Mouse (Mus musculus) midbrain, embryonic 13.5 days (tissue): ENCODE results near the gene Zbtb20. TPM values are rescaled to one million over a fixed set of nuclear protein-coding genes. Genes with fewer than 3 reads are reported as not detected.

Experiments
- ATAC-seq: fragments of 200-750 bp; cut with Nextera tagmentation; 2 replicates; pipeline ENCODE4 v1.8.0; 2017; ENCODE audit warnings: mild to moderate bottlenecking, moderate TSS enrichment, moderate library complexity
- H3K27ac ChIP-seq: fragments of 300-500 bp; sonication (generic); 2 replicates; pipeline ENCODE4 v1.5.1; 2015; ENCODE audit warnings: inconsistent platforms, mild to moderate bottlenecking, moderate library complexity
- H3K27me3 ChIP-seq: fragments of 300-500 bp; sonication (generic); 2 replicates; pipeline ENCODE4 v1.6.1; 2015; ENCODE audit warnings: mild to moderate bottlenecking, inconsistent platforms
- H3K36me3 ChIP-seq: fragments of 300-500 bp; sonication (generic); 2 replicates; pipeline ENCODE4 v1.6.1; 2015; ENCODE audit warnings: mild to moderate bottlenecking, inconsistent platforms
- H3K4me1 ChIP-seq: fragments of 300-500 bp; sonication (generic); replicated peaks from 2 replicates; pipeline ENCODE4 v1.6.1; 2015; ENCODE audit warnings: inconsistent platforms
- H3K4me2 ChIP-seq: fragments of 300-500 bp; sonication (generic); replicated peaks from 2 replicates; pipeline ENCODE4 v1.6.1; 2015; ENCODE audit warnings: moderate library complexity, mild to moderate bottlenecking, inconsistent platforms
- H3K4me3 ChIP-seq: fragments of 300-500 bp; sonication (generic); replicated peaks from 2 replicates; pipeline ENCODE4 v1.5.1; 2015; ENCODE audit warnings: mild to moderate bottlenecking, inconsistent platforms
- H3K9ac ChIP-seq: fragments of 300-500 bp; sonication (generic); replicated peaks from 2 replicates; pipeline ENCODE4 v1.6.1; 2015; ENCODE audit warnings: mild to moderate bottlenecking, inconsistent platforms
- H3K9me3 ChIP-seq: fragments of 300-500 bp; sonication (generic); 2 replicates; pipeline ENCODE4 v1.6.1; 2016; ENCODE audit warnings: mild to moderate bottlenecking, inconsistent platforms
- whole genome bisulfite sequencing: fragments of 180-500 bp; shearing (Covaris S2); methylation state at CpG from one replicate; pipeline ENCODE4 v1.1.7; 2015; 5-methylcytosine and 5-hydroxymethylcytosine counted together
- polyA plus RNA-seq: library from polyadenylated mRNA; unstranded; fragments of >200 nt; fragmentation: Nextera tagmentation; extraction: Ambion mirVana; gene quantifications from 2 replicates; pipeline ENCODE4 v1.2.1, GENCODE M21; 2015

The Zbtb20 gene
- polyA plus RNA-seq, 1 experiment from 2014 or later, result 86.5 TPM

DNA sequence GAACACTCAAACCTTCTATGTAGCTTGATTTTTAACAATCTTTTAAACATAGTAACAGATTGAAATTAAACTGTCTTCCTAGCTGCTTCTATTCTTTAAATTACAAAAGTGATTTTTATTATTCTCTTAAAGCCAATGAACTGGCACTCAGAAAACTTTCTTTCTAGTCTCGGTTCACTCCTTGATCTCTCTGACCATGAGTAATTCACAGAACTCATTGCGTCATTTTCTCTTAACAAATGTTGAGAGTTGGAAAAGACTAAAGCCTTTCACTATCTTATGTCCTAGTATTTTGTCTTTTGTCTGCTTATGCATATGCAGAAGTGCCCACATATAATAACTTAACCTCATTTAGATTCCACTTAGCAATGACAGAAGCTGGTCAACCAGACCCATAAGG, 525.3 kb downstream of the Zbtb20 start:
- Histone ChIP-seq H3K4me1 (no peaks in the 10 kb centered on the region), H3K9me3 (no peaks in the 10 kb centered on the region), H3K4me2 (no peak overlapping the region), H3K27me3 (no peaks in the 10 kb centered on the region), H3K36me3 (no peaks in the 10 kb centered on the region), H3K27ac (no peak overlapping the region), H3K4me3 (no peak overlapping the region), H3K9ac (no peak overlapping the region)
- WGBS, result 89% methylated on average over 2 of the region's 2 CpGs
- no peak for ATAC-seq

DNA sequence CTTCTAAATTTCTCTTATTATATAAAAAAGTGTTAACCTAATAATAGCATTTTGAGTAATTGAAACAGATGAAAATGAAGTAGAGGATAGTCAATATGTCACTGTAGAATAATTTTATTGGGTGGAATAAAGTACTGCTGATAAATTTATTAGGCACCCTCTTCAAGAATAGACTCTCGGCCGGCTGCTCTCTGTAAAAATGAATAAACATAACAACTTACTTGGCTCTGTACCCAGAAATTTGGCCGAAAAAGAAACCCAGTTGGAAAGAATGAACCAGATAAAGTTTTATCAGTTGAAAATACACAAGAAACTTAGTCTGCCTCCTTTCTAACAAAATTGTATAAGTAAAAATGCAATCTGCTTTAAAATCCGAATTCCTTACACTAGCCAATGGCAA, 527.2 kb downstream of the Zbtb20 start:
- no peaks in the 10 kb centered on the region for H3K36me3 ChIP-seq
- peaks cover 5% of the 10 kb centered on the region for H3K4me1 ChIP-seq
- ATAC-seq, result no peak
- H3K4me3 ChIP-seq, result no peak overlapping the region
- no peaks in the 10 kb centered on the region for H3K27me3 ChIP-seq
- H3K4me2 ChIP-seq, result no peak overlapping the region
- H3K9me3 ChIP-seq, result no peaks in the 10 kb centered on the region
- H3K9ac ChIP-seq, result no peak overlapping the region
- WGBS, result 93% methylated on average over 4 of the region's 4 CpGs
- H3K27ac ChIP-seq, result no peak overlapping the region

GRCm38 (mm10) chr16:43405089-43405488, 529.4 kb downstream of the Zbtb20 start:
- Histone ChIP-seq H3K4me2 (no peak overlapping the region), H3K27me3 (no peaks in the 10 kb centered on the region), H3K9me3 (no peaks in the 10 kb centered on the region), H3K4me3 (no peak overlapping the region), H3K27ac (no peak overlapping the region), H3K4me1 (peaks cover 18% of the 10 kb centered on the region), H3K9ac (no peak overlapping the region), H3K36me3 (no peaks in the 10 kb centered on the region)
- 95% methylated on average over 3 of the region's 3 CpGs for WGBS
- no peak for ATAC-seq

DNA sequence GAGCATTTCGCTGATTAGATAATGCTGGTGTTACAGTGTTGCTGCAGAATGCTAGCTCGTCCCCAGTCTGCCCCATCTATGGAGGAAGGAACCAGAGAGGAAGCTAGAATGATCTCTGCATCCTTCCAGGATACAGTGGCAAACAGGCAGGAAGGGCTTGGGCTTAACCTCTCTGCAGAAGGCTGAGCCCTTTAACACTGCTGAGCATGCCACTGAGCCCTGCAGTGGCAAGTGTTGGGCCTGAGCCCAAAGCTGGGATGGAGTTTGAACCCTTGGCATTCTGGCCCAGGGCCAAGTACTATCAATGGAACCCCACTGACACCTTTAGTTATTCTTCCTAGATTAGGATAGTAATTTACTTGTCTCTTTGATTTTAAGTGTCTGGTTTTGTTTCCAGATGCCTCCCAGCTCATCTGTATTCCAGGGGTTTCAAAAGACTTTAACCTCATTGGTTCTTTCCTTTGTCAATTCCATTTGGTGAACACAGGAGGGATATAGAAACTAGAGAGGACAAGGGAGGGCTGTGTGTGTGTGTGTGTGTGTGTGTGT, 532.0 kb downstream of the Zbtb20 start:
- H3K4me3 ChIP-seq, result no peak overlapping the region
- H3K4me2 ChIP-seq, result no peak overlapping the region
- no peak overlapping the region for H3K9ac ChIP-seq
- H3K36me3 ChIP-seq, result no peaks in the 10 kb centered on the region
- H3K9me3 ChIP-seq, result no peaks in the 10 kb centered on the region
- peak overlapping the region; percentile 11; the same call in 1 of the 2 replicates for H3K27ac ChIP-seq
- 71% methylated on average over 2 of the region's 2 CpGs for WGBS
- peak; percentile 78 for ATAC-seq
- H3K4me1 ChIP-seq, result peaks cover 18% of the 10 kb centered on the region
- no peaks in the 10 kb centered on the region for H3K27me3 ChIP-seq

- Histone ChIP-seq H3K27me3 (no peaks in the 10 kb centered on the region), H3K9me3 (no peaks in the 10 kb centered on the region), H3K36me3 (no peaks in the 10 kb centered on the region), H3K9ac (no peak overlapping the region), H3K4me3 (no peak overlapping the region), H3K4me2 (no peak overlapping the region), H3K4me1 (peaks cover 18% of the 10 kb centered on the region), H3K27ac (no peak overlapping the region)
- 83% methylated on average over 5 of the region's 5 CpGs for WGBS
- ATAC-seq, result no peak
Observed at GRCm38 (mm10) chr16:43408622-43409021, 532.9 kb downstream of the Zbtb20 start.

DNA sequence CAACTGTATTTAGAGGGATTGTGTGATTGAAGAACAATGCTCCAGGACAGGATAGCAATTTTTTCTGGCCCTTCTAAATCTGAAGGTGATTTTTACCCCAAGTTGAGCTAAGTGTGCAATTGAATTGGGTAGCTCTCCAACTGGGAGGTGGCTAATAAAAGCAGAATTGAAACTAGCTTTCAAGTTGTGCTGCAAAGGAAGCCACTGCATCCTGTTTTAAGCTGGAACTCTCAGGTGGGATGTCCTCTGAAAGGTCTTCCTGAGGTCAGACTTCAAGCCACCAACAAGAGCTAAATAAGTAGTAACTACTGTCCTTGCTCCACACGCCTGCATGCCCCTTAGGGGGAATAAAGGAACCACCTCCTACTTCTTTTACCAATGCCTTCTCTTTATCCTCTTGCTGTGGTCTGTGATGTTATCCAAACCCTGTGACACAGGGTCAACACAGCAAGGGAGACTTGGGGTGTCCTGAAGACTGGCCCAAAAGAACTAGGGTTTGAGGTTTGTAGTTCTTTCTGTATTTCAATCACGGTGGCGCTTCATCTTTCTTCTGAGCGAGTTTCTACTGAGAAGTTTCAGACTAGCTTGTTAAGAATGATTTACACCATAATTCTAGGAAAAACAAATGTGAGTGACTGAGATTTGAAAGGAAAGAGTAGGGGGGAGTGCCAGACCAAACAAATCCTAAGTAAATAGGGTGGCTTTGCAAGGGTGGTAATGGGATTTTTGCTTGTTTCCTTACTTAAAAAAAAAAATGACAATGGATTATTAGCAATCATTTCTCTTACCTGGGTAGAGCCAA, 533.6 kb downstream of the Zbtb20 start:
- H3K9me3 ChIP-seq, result no peaks in the 10 kb centered on the region
- H3K27ac ChIP-seq, result no peak overlapping the region
- H3K4me1 ChIP-seq, result peaks cover 18% of the 10 kb centered on the region
- no peaks in the 10 kb centered on the region for H3K36me3 ChIP-seq
- H3K4me2 ChIP-seq, result no peak overlapping the region
- H3K4me3 ChIP-seq, result no peak overlapping the region
- no peak overlapping the region for H3K9ac ChIP-seq
- no peak for ATAC-seq
- WGBS, result 84% methylated on average over 4 of the region's 4 CpGs
- no peaks in the 10 kb centered on the region for H3K27me3 ChIP-seq

DNA sequence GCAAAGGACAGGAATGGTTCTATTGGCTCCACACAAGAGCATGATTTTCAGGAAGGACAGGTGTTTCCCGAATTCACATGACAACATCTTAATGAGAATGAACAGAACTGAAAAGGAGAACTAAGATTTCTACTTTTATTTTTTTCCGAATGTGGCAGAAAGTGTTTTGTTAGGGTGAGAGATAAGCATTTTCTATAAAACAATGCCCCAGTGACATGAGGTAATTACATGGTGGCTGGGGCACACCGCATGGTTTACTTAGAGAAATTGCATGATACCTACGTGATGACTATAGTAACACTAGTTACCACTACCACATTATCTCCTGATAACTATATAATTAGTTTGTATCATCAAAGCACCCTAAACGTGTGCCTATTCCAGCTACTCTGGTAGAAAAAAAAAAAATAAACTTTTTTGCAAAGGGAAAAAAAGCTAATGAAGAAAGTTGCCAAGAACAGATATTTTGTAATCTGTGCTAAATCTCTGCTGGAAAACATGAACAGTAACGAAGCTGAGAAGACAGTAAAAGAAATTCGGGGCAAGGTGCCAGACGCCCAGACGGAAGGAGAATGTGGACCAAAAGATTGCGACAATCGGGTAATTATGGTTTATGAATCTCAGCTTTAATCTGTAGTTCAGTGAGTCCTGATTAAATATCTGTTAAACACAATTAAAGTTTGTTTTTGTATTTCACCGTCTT, 534.4 kb downstream of the Zbtb20 start:
- Histone ChIP-seq H3K4me1 (peaks cover 18% of the 10 kb centered on the region), H3K9ac (no peak overlapping the region), H3K4me3 (no peak overlapping the region), H3K27me3 (no peaks in the 10 kb centered on the region), H3K4me2 (no peak overlapping the region), H3K36me3 (no peaks in the 10 kb centered on the region), H3K27ac (no peak overlapping the region), H3K9me3 (no peaks in the 10 kb centered on the region)
- 86% methylated on average over 12 of the region's 12 CpGs for WGBS
- ATAC-seq, result no peak

GRCm38 (mm10) chr16:43410613-43410974, 534.9 kb downstream of the Zbtb20 start:
- no peak for ATAC-seq
- Histone ChIP-seq H3K27ac (no peak overlapping the region), H3K4me3 (no peak overlapping the region), H3K4me2 (no peak overlapping the region), H3K4me1 (peaks cover 18% of the 10 kb centered on the region), H3K27me3 (no peaks in the 10 kb centered on the region), H3K9ac (no peak overlapping the region), H3K9me3 (no peaks in the 10 kb centered on the region), H3K36me3 (no peaks in the 10 kb centered on the region)
- WGBS, result 94% methylated on average over 7 of the region's 7 CpGs

DNA sequence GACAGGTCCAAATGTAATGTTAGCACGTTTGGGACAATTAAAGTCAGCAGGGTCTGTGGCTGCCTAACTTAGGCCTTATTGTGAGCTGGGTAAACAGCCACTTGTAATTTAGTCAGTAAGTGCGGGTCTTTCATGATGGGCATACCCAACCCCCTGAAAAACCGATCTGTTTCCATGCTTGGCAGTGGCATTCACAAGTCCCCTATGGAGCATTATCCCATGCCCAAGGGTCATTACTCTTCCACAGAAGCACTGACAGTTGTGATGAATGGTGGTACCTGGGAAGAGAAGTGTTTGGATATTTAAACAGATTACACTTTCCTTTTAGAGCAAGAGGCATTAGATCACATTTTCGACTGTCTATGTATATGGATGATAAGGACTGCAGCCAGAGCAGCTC, 540.2 kb downstream of the Zbtb20 start:
- ATAC-seq, result no peak
- no peaks in the 10 kb centered on the region for H3K36me3 ChIP-seq

GRCm38 (mm10) chr16:43419923-43420322, 544.2 kb downstream of the Zbtb20 start:
- 75% methylated on average over 2 of the region's 2 CpGs for WGBS
- no peak for ATAC-seq
- H3K9ac ChIP-seq, result no peak overlapping the region
- H3K4me1 ChIP-seq, result no peaks in the 10 kb centered on the region
- H3K27ac ChIP-seq, result no peak overlapping the region
- H3K9me3 ChIP-seq, result no peaks in the 10 kb centered on the region
- H3K4me3 ChIP-seq, result no peak overlapping the region
- no peaks in the 10 kb centered on the region for H3K36me3 ChIP-seq
- no peaks in the 10 kb centered on the region for H3K27me3 ChIP-seq
- H3K4me2 ChIP-seq, result no peak overlapping the region

More for the DNA sequence above, 540.2 kb downstream of the Zbtb20 start:
- Histone ChIP-seq H3K27ac (no peak overlapping the region), H3K4me3 (no peak overlapping the region), H3K9me3 (no peaks in the 10 kb centered on the region), H3K4me2 (no peak overlapping the region), H3K4me1 (no peaks in the 10 kb centered on the region), H3K9ac (no peak overlapping the region), H3K27me3 (no peaks in the 10 kb centered on the region)
- WGBS, result 64% methylated on average over 4 of the region's 4 CpGs

- no peaks in the 10 kb centered on the region for H3K27me3 ChIP-seq
- H3K4me3 ChIP-seq, result no peak overlapping the region
- no peaks in the 10 kb centered on the region for H3K9me3 ChIP-seq
- no peak overlapping the region for H3K4me2 ChIP-seq
- no peak for ATAC-seq
- H3K4me1 ChIP-seq, result no peaks in the 10 kb centered on the region
- no peak overlapping the region for H3K27ac ChIP-seq
- WGBS, result 97% methylated on average over 2 of the region's 2 CpGs
- H3K36me3 ChIP-seq, result no peaks in the 10 kb centered on the region
- no peak overlapping the region for H3K9ac ChIP-seq
Observed at GRCm38 (mm10) chr16:43428955-43429354, 553.3 kb downstream of the Zbtb20 start.

DNA sequence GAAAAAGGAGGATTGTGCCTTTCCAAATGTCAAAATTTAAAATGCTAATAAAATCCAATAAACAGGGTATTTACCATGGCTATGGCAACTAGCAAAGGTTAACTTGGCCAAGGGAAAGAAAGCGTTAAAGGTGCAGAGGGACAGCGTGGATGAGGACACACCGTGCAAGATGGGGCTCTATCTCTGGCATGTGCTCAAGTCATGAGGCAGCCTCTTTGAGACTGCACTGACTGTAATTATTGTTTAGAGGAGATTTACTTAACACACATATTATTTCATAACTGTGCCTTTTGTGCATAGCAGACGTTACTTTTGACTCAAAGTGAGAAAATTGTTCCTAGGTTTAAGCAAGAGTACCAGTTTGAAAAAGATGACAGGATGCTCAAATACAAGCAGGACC, 554.3 kb downstream of the Zbtb20 start:
- H3K9ac ChIP-seq, result no peak overlapping the region
- no peak overlapping the region for H3K4me3 ChIP-seq
- no peak overlapping the region for H3K4me2 ChIP-seq
- ATAC-seq, result no peak
- no peaks in the 10 kb centered on the region for H3K4me1 ChIP-seq
- no peaks in the 10 kb centered on the region for H3K36me3 ChIP-seq
- WGBS, result 89% methylated on average over 4 of the region's 4 CpGs
- no peaks in the 10 kb centered on the region for H3K27me3 ChIP-seq
- H3K9me3 ChIP-seq, result no peaks in the 10 kb centered on the region
- no peak overlapping the region for H3K27ac ChIP-seq
